Mouse (Mus musculus) induced T-regulatory cell, adult 2 months (primary cell): ENCODE data around the gene Gm5089.
A peak's percentile ranks its signal among the peaks of the same experiment; 100 is the strongest.
"Not testable (repeated sequence)": the region's sequence is repeated elsewhere in the genome, so short reads cannot be mapped to it uniquely, and the experiment has no call there.

Experiments used
- DNase-seq: peaks from one replicate; pipeline ENCODE4 v3.0.0-alpha.2; 2012; ENCODE audit warnings: low read depth

The Gm5089 gene

GRCm38 (mm10) chr14:122463734-122464341 is 12.9 kb upstream of the Gm5089 start:
- DNase-seq = peak; percentile 49

GRCm38 (mm10) chr14:122463080-122463691 is 12.3 kb upstream of the Gm5089 start:
- no peak for DNase-seq

GRCm38 (mm10) chr14:122462689-122463079 is 11.8 kb upstream of the Gm5089 start:
- DNase-seq = no peak

GRCm38 (mm10) chr14:122461966-122462365 is 11.1 kb upstream of the Gm5089 start:
- no peak for DNase-seq

- DNase-seq = no peak
These were observed 10.6 kb upstream of the Gm5089 start for GRCm38 (mm10) chr14:122461500-122461899.

GRCm38 (mm10) chr14:122460226-122460625 is 9.3 kb upstream of the Gm5089 start:
- no peak for DNase-seq

GRCm38 (mm10) chr14:122459776-122460175 is 8.9 kb upstream of the Gm5089 start:
- DNase-seq = no peak

GRCm38 (mm10) chr14:122459332-122459731 is 8.4 kb upstream of the Gm5089 start:
- DNase-seq = not testable (repeated sequence)

- no peak for DNase-seq
These were observed 4.6 kb upstream of the Gm5089 start for GRCm38 (mm10) chr14:122455562-122455958.

GRCm38 (mm10) chr14:122454901-122455561 is 4.1 kb upstream of the Gm5089 start:
- DNase-seq = no peak

- no peak for DNase-seq
These were observed 3.3 kb upstream of the Gm5089 start for GRCm38 (mm10) chr14:122453996-122454738.

GRCm38 (mm10) chr14:122453388-122453995 is 2.6 kb upstream of the Gm5089 start:
- no peak for DNase-seq

- DNase-seq = no peak
These were observed 1.9 kb upstream of the Gm5089 start for GRCm38 (mm10) chr14:122452701-122453387.

GRCm38 (mm10) chr14:122451551-122452145 is 733 bp upstream of the Gm5089 start:
- DNase-seq = no peak

- DNase-seq = no peak
These were observed 1.1 kb downstream of the Gm5089 start for GRCm38 (mm10) chr14:122449601-122450495.

- DNase-seq = no peak
These were observed 14.1 kb downstream of the Gm5089 start for GRCm38 (mm10) chr14:122436850-122437249.

- no peak for DNase-seq
These were observed 16.9 kb downstream of the Gm5089 start for GRCm38 (mm10) chr14:122434039-122434438.

- DNase-seq = no peak
These were observed 18.4 kb downstream of the Gm5089 start for GRCm38 (mm10) chr14:122432558-122432957.

GRCm38 (mm10) chr14:122427654-122428053 is 23.3 kb downstream of the Gm5089 start:
- no peak for DNase-seq

GRCm38 (mm10) chr14:122427204-122427560 is 23.7 kb downstream of the Gm5089 start:
- no peak for DNase-seq
